Mouse (Mus musculus): ENCODE measurements around the gene Ldlrad3.

DNA sequence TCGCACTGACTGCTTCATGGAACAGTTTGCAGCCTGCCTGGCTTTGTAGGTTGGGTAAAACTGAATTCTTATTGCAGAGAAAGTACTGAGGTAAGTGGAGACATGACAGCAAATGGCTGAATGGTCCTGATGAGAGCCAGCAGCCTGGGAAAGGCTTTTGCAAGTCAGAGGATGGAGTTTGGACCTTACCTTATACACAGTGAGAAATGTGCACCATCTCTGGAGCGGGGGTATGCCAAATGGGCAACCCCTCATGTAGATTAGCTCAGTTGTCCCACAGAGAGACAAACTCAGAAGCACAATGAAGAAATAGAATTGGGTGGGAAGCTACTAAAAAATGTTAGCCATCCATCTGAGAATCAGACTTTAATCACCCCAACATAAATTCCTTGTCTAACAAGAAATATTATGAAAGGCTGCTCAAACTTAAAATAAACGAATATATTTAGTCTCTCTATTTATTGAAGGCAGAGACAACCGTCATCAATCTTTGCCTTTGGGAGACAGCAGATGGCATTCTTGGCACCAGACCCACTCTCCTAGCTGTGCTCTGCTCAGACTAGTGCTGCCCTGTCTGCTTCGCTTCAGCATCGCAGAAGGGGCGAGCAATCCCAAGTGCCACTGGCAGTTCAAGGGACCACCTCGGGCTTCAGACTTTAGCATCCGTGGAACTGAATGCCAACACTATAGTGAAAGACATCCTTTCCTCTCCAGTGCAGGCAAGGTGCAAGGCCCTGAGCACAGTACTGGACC lies 51.5 kb downstream of the Ldlrad3 start:
- no peak for TF ChIP-seq CTCF (IDR thresholded peaks at IDR 0.05; ENCODE audit: extremely low read depth, insufficient read length, insufficient replicate concordance, low read depth, low read length)
- no peak for TF ChIP-seq POLR2A (IDR thresholded peaks at IDR 0.05; ENCODE audit: low read depth, low read length)
